Mouse (Mus musculus) midbrain, embryonic 16.5 days (tissue): Measurements from ENCODE around the gene Uhmk1. TPM values are rescaled to one million over a fixed set of nuclear protein-coding genes. Genes with fewer than 3 reads are reported as not detected.

Experiments
- ATAC-seq: fragments of 200-750 bp; cut with Nextera tagmentation; 2 replicates; pipeline ENCODE4 v1.8.0; 2017; ENCODE audit warnings: moderate TSS enrichment
- H3K27ac ChIP-seq: fragments of 300-500 bp; sonication (generic); 2 replicates; pipeline ENCODE4 v1.5.1; 2014; ENCODE audit warnings: mild to moderate bottlenecking, low read length, mixed read lengths
- H3K27me3 ChIP-seq: fragments of 300-500 bp; sonication (generic); 2 replicates; pipeline ENCODE4 v1.6.1; 2014; ENCODE audit warnings: low read depth, low read length, mixed read lengths; ENCODE audit not compliant: control insufficient read depth, insufficient read depth
- H3K36me3 ChIP-seq: fragments of 300-500 bp; sonication (generic); 2 replicates; pipeline ENCODE4 v1.6.1; 2014; ENCODE audit warnings: mild to moderate bottlenecking, low read length, moderate library complexity, mixed read lengths; ENCODE audit not compliant: control insufficient read depth, insufficient read depth
- H3K4me1 ChIP-seq: fragments of 300-500 bp; sonication (generic); 2 replicates; pipeline ENCODE4 v1.6.1; 2014; ENCODE audit warnings: mild to moderate bottlenecking, low read length, mixed read lengths; ENCODE audit not compliant: control insufficient read depth, insufficient read depth
- H3K4me2 ChIP-seq: fragments of 300-500 bp; sonication (generic); 2 replicates; pipeline ENCODE4 v1.6.1; 2014; ENCODE audit warnings: mild to moderate bottlenecking, low read length, mixed read lengths
- H3K4me3 ChIP-seq: fragments of 300-500 bp; sonication (generic); 2 replicates; pipeline ENCODE4 v1.5.1; 2014; ENCODE audit warnings: low read depth, mild to moderate bottlenecking, low read length, moderate library complexity, mixed read lengths
- H3K9ac ChIP-seq: fragments of 300-500 bp; sonication (generic); 2 replicates; pipeline ENCODE4 v1.6.1; 2014; ENCODE audit warnings: low read depth, low read length, mixed read lengths
- H3K9me3 ChIP-seq: fragments of 300-500 bp; sonication (generic); replicated peaks from 2 replicates; pipeline ENCODE4 v1.6.1; 2014; ENCODE audit warnings: mild to moderate bottlenecking, low read length, mixed read lengths; ENCODE audit not compliant: control insufficient read depth, poor library complexity, severe bottlenecking
- WGBS: fragments of 180-500 bp; shearing (Covaris S2); extraction: QIAGEN DNeasy Blood & Tissue Kit; methylation state at CpG from one replicate; pipeline ENCODE4 v1.1.7; 2014; 5-methylcytosine and 5-hydroxymethylcytosine counted together
- polyA plus RNA-seq: library from polyadenylated mRNA; unstranded; fragments of >200 nt; fragmentation: Nextera tagmentation; extraction: Ambion mirVana; gene quantifications from 2 replicates; pipeline ENCODE4 v1.2.1, GENCODE M21; 2015

Gene Uhmk1
- polyA plus RNA-seq, 1 experiment from 2014 or later = 9.6 TPM

DNA sequence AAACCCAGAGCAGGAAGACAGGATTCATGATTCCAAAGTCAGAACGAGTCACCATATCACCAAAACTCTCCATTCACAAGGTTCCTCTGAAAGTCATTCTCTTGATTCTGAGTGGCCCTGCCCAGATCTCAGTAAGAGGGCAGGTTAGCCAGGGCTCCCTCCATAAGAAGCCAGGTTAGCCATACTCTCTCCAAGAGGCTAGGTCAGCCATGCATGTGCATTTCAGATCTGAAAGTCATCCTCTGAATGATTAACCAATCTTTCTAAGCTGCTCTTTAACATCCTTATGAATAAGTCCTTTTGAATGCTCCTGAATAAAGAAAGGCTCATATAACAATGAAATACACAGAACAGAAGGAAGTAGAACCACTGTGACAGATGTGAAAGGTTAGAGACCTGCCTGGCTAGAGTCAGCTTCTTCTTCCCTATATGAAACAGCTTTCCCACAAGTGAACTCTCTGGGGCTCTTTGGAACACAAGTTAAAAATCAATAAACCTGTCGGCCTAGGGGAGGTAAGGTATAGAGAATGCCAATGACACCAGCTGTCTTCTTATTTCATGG lies 51.1 kb downstream of the Uhmk1 start:
- no peak overlapping the region for H3K4me3 ChIP-seq
- no peak overlapping the region for H3K27ac ChIP-seq
- H3K4me1 ChIP-seq = no peaks in the 10 kb centered on the region
- no peaks in the 10 kb centered on the region for H3K9me3 ChIP-seq
- 85% methylated on average over 2 of the region's 2 CpGs for WGBS
- no peak for ATAC-seq
- H3K9ac ChIP-seq = no peak overlapping the region
- H3K4me2 ChIP-seq = no peak overlapping the region
- H3K27me3 ChIP-seq = no peaks in the 10 kb centered on the region
- H3K36me3 ChIP-seq = peaks cover 6% of the 10 kb centered on the region; the same call in 1 of the 2 replicates

DNA sequence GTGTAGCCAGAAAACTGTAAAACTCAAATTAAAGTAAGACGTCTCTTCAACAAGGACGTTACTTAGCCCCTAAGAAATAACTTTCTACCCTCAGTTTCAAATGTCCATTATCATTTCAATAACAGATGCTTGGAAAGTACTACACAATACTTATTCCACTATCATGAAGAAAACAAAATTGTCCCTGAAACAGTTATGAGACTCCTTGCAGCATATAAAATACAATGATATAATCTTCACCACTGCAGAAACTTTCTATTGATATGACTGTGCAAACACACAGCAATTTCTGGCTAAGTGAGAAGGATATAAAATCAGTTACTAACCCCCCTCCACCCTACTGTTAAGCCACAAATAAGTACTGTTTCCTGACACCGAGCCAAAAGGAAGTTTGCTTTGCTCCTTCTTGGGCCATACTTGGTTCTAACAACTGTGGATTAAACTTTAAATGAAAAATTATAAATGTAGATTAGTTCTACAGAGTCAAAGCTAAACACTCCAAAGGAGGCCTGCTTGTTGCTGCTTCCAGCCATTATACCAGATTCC lies 51.7 kb downstream of the Uhmk1 start:
- ATAC-seq = no peak
- no peaks in the 10 kb centered on the region for H3K9me3 ChIP-seq
- no peak overlapping the region for H3K4me3 ChIP-seq
- H3K4me2 ChIP-seq = no peak overlapping the region
- no peaks in the 10 kb centered on the region for H3K4me1 ChIP-seq
- peaks cover 11% of the 10 kb centered on the region; the same call in 1 of the 2 replicates for H3K36me3 ChIP-seq
- H3K27me3 ChIP-seq = no peaks in the 10 kb centered on the region
- no peak overlapping the region for H3K27ac ChIP-seq
- WGBS = 88% methylated on average over 3 of the region's 3 CpGs
- no peak overlapping the region for H3K9ac ChIP-seq

DNA sequence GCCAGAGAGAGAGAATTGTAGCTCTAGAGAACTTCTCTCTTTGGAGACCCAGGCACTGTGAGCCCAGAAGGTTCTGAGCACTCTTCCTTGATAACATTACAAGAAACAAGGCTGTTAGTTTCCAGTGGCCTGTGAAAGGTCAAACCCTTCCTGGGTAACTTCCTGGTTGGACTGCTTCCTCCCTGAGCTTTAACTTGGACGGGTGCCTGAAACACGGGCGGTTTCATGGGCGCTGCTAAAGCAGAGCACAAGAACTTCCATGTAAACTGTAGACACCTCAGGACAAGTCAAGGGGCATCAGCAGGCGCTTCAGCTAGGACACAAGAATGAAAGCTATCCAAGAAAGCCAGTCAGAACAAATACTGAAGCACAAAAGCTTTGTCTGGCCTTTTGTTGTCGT lies 53.3 kb downstream of the Uhmk1 start:
- no peaks in the 10 kb centered on the region for H3K27me3 ChIP-seq
- H3K9ac ChIP-seq = no peak overlapping the region
- no peaks in the 10 kb centered on the region for H3K9me3 ChIP-seq
- ATAC-seq = no peak
- no peaks in the 10 kb centered on the region for H3K4me1 ChIP-seq
- no peak overlapping the region for H3K27ac ChIP-seq
- no peak overlapping the region for H3K4me2 ChIP-seq
- no peak overlapping the region for H3K4me3 ChIP-seq
- H3K36me3 ChIP-seq = peaks cover 11% of the 10 kb centered on the region; the same call in 1 of the 2 replicates
- 86% methylated on average over 6 of the region's 6 CpGs for WGBS

DNA sequence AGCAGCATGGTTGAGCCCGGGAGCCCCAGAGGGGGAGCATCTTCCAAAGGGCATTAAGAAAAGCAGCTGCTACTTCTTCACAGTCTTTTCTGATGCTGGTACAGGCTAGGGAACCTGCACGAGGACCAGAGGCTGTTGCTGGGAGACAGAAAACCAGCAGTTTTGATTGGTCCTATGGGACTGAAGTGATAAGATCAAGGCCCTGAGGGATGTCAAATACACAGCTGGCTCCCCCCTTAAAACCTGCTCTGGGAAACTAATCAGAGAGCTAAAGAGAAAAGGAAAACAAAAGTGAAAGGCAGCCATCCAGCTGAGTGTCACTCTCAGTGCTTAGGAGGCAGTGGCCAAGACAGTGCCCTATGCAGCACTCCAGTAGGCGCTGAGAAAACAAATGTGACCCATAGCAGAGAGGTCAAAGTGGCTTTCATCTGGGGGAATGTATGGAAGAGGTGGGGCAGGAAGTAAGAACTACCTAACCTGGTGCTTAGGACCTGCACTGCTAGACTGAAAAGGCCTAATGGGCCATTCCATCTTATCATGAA lies 54.7 kb downstream of the Uhmk1 start:
- peaks cover 8% of the 10 kb centered on the region for H3K36me3 ChIP-seq
- ATAC-seq = no peak

DNA sequence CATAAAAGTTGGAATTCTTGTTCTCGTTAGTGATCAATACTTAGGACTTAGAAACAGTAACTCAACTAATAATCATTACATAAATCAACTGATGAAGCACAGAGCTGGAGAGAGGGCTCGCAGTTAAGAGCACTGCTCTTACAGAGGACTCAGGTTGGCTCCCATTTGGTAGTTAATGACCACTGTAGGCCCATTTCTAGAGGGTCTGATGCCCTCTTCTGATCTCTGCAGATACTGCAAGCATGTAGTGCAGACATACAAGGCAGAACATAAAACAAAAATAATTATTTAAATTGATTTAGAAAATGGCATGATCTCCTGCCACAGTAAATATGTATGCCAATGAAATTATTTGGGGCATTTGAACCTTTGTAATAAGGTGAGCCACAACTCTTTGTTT lies 55.5 kb downstream of the Uhmk1 start:
- H3K36me3 ChIP-seq = peaks cover 8% of the 10 kb centered on the region
- no peak overlapping the region for H3K27ac ChIP-seq
- no peak overlapping the region for H3K4me3 ChIP-seq
- no peaks in the 10 kb centered on the region for H3K9me3 ChIP-seq
- no peak for ATAC-seq
- no peaks in the 10 kb centered on the region for H3K4me1 ChIP-seq
- H3K4me2 ChIP-seq = no peak overlapping the region
- no peak overlapping the region for H3K9ac ChIP-seq
- WGBS = 90% methylated on average over 2 of the region's 2 CpGs
- no peaks in the 10 kb centered on the region for H3K27me3 ChIP-seq

More for the DNA sequence above, 54.7 kb downstream of the Uhmk1 start:
- no peaks in the 10 kb centered on the region for H3K9me3 ChIP-seq
- no peak overlapping the region for H3K4me2 ChIP-seq
- H3K27ac ChIP-seq = no peak overlapping the region
- H3K4me3 ChIP-seq = no peak overlapping the region
- no peaks in the 10 kb centered on the region for H3K4me1 ChIP-seq
- no peak overlapping the region for H3K9ac ChIP-seq
- 46% methylated on average over 3 of the region's 3 CpGs for WGBS
- no peaks in the 10 kb centered on the region for H3K27me3 ChIP-seq

DNA sequence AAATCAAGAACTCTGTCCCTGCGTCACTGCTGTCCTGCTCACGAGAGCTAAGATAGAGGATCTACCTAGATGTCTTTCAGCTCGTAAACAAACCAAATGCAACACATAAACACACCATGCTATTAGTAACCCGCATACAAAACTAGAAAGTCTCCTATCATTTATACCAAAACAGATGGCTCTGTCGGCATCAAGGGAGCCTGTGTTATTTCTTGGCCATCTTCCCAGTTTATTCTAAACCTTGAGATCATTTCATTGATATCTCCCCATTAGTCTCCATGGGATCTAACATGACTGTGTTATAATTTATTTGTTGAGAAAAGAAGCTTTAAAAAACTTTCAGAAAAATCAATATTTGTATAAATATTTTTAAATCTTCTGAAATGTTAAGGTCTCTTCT lies 59.4 kb downstream of the Uhmk1 start:
- 84% methylated on average over 5 of the region's 5 CpGs for WGBS
- Histone ChIP-seq H3K9ac (no peak overlapping the region), H3K4me3 (no peak overlapping the region), H3K27me3 (no peaks in the 10 kb centered on the region), H3K9me3 (no peaks in the 10 kb centered on the region), H3K4me1 (no peaks in the 10 kb centered on the region), H3K36me3 (peaks cover 5% of the 10 kb centered on the region), H3K4me2 (no peak overlapping the region), H3K27ac (no peak overlapping the region)
- no peak for ATAC-seq

DNA sequence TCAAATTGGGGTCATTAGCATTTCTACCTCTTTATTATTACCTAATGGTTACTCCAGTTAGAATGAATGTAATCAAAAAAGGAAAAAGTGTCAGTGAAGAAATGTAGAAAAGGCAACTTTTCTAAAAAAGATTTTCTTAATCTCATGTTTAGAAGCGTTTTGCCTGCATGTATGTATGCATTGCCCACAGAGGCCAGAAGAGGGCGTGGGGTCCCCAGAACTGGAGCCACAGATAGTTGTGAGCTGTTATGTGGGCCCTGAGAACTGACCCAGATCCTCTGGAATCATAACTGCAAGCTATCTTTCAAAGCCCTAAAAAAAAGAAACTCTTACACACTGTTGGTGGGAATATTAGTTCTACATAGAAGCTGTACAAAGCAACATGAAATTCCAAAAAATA lies 59.9 kb downstream of the Uhmk1 start:
- H3K4me1 ChIP-seq = no peaks in the 10 kb centered on the region
- 71% methylated on average over 2 of the region's 2 CpGs for WGBS
- no peak overlapping the region for H3K4me3 ChIP-seq
- H3K9me3 ChIP-seq = no peaks in the 10 kb centered on the region
- H3K4me2 ChIP-seq = no peak overlapping the region
- no peak for ATAC-seq
- H3K36me3 ChIP-seq = peaks cover 5% of the 10 kb centered on the region
- no peak overlapping the region for H3K9ac ChIP-seq
- H3K27me3 ChIP-seq = no peaks in the 10 kb centered on the region
- no peak overlapping the region for H3K27ac ChIP-seq

DNA sequence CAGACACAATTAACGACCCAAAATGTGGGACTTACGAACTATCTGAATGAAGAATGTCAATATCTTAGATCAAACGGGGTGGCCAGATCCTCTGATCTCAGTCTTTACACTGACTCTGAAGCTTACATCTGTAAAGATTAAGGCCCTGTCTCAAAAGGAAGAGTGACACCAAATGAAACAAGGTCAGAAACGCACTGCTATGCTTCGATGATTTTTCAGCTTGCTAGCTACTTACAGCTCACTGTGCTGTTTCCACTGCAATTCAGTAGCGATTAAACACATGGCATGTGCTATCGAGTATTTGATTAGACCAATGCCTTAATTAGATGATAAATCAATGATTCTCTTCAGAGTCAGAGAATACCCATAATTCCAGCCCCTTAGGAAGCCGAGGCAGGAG lies 61.2 kb downstream of the Uhmk1 start:
- no peak overlapping the region for H3K27ac ChIP-seq
- no peak overlapping the region for H3K9ac ChIP-seq
- no peaks in the 10 kb centered on the region for H3K27me3 ChIP-seq
- no peak overlapping the region for H3K4me3 ChIP-seq
- ATAC-seq = no peak
- H3K4me1 ChIP-seq = no peaks in the 10 kb centered on the region
- WGBS = 48% methylated on average over 8 of the region's 8 CpGs
- no peaks in the 10 kb centered on the region for H3K9me3 ChIP-seq
- no peak overlapping the region for H3K4me2 ChIP-seq
- peaks cover 8% of the 10 kb centered on the region for H3K36me3 ChIP-seq

DNA sequence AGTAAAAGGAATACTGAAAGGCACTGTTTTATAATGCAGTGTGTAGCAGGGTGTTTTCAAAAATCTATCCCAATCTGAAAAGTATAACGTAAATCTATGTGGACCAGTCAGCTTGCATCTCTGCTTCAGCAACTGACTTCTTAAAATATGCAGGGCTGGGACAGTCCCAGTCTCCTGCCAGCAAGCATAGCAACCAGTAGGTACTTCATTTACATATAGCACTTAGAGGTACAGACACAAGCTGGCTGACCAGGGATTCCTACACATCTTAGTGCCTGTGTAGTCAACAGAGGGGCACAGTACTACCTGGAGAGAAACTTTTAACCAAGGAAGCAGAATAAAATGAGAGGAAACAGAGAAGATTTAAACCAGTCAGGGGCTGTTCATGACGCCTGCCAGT lies 62.6 kb downstream of the Uhmk1 start:
- no peak overlapping the region for H3K4me2 ChIP-seq
- H3K36me3 ChIP-seq = peaks cover 5% of the 10 kb centered on the region
- H3K27ac ChIP-seq = no peak overlapping the region
- H3K27me3 ChIP-seq = no peaks in the 10 kb centered on the region
- no peaks in the 10 kb centered on the region for H3K9me3 ChIP-seq
- 89% methylated on average over 2 of the region's 2 CpGs for WGBS
- no peak for ATAC-seq
- no peak overlapping the region for H3K4me3 ChIP-seq
- H3K4me1 ChIP-seq = no peaks in the 10 kb centered on the region
- no peak overlapping the region for H3K9ac ChIP-seq
